Mouse (Mus musculus): ENCODE measurements around the gene Cd247. TPM values are rescaled to one million over a fixed set of nuclear protein-coding genes. Genes with fewer than 3 reads are reported as not detected.
"Not testable (repeated sequence)": the region's sequence is repeated elsewhere in the genome, so short reads cannot be mapped to it uniquely, and the experiment has no call there.

The Cd247 gene
- total RNA-seq (2021) = not detected
- long read RNA-seq, experiment 1 = 0 reads
- long read RNA-seq, experiment 2 = 0 reads

GRCm38 (mm10) chr1:165788511-165788910 lies at the start of gene Cd247:
Cd247 (plus strand) TSS chr1:165788681.
- Histone ChIP-seq H3K27ac (no peak within 1 kb of the TSS), H3K4me3 (no peak within 1 kb of the TSS)
- no peak for DNase-seq (ENCODE audit: extremely low spot score in 1 of 2, low spot score in 2 of 2)
- TF ChIP-seq CTCF (IDR thresholded peaks at IDR 0.05) = no peak
- intact Hi-C loops (cut with DNase I) = no loop called here

GRCm38 (mm10) chr1:165738985-165739384 lies 49.5 kb upstream of the Cd247 start:
- no peak for TF ChIP-seq CTCF (IDR thresholded peaks at IDR 0.05)
- Histone ChIP-seq H3K27ac (no peak overlapping the region), H3K4me3 (no peak overlapping the region)
- intact Hi-C loops (cut with DNase I) = loop anchor here (1.0 kb wide), 1 partner anchor 14 kb away; no protein-coding TSS in a partner anchor
- no peak for DNase-seq (ENCODE audit: extremely low spot score in 1 of 2, low spot score in 2 of 2)

GRCm38 (mm10) chr1:165741989-165742388 lies 46.5 kb upstream of the Cd247 start:
- Histone ChIP-seq H3K4me3 (no peak overlapping the region), H3K27ac (no peak overlapping the region)
- DNase-seq (ENCODE audit: extremely low spot score in 1 of 2, low spot score in 2 of 2) = no peak
- intact Hi-C loops (cut with DNase I) = no loop called here
- TF ChIP-seq CTCF (IDR thresholded peaks at IDR 0.05) = no peak

GRCm38 (mm10) chr1:165748053-165748452 lies 40.4 kb upstream of the Cd247 start:
- no peak overlapping the region for H3K27ac ChIP-seq
- TF ChIP-seq CTCF (IDR thresholded peaks at IDR 0.05) = no peak
- no peak for DNase-seq (ENCODE audit: extremely low spot score in 1 of 2, low spot score in 2 of 2)
- intact Hi-C loops (cut with DNase I) = no loop called here
- no peak overlapping the region for H3K4me3 ChIP-seq

- H3K27ac ChIP-seq = no peak overlapping the region
- intact Hi-C loops (cut with DNase I) = no loop called here
- TF ChIP-seq CTCF (IDR thresholded peaks at IDR 0.05) = no peak
Measured at GRCm38 (mm10) chr1:165751142-165751541, 37.3 kb upstream of the Cd247 start.

GRCm38 (mm10) chr1:165751838-165752237 lies 36.6 kb upstream of the Cd247 start:
- intact Hi-C loops (cut with DNase I) = no loop called here
- TF ChIP-seq CTCF (IDR thresholded peaks at IDR 0.05) = no peak

More at GRCm38 (mm10) chr1:165751142-165751541, 37.3 kb upstream of the Cd247 start:
- no peak overlapping the region for H3K4me3 ChIP-seq
- no peak for DNase-seq (ENCODE audit: extremely low spot score in 1 of 2, low spot score in 2 of 2)

GRCm38 (mm10) chr1:165754205-165754604 lies 34.3 kb upstream of the Cd247 start:
- no peak for DNase-seq (ENCODE audit: extremely low spot score in 1 of 2, low spot score in 2 of 2)
- no peak overlapping the region for H3K27ac ChIP-seq
- intact Hi-C loops (cut with DNase I) = loop anchor here (1.0 kb wide), 1 partner anchor 197 kb away; no protein-coding TSS in a partner anchor
- TF ChIP-seq CTCF (IDR thresholded peaks at IDR 0.05) = no peak
- H3K4me3 ChIP-seq = no peak overlapping the region

More at GRCm38 (mm10) chr1:165751838-165752237, 36.6 kb upstream of the Cd247 start:
- Histone ChIP-seq H3K27ac (no peak overlapping the region), H3K4me3 (no peak overlapping the region)
- DNase-seq (ENCODE audit: extremely low spot score in 1 of 2, low spot score in 2 of 2) = no peak

GRCm38 (mm10) chr1:165755194-165755593 lies 33.3 kb upstream of the Cd247 start:
- H3K27ac ChIP-seq = no peak overlapping the region
- TF ChIP-seq CTCF (IDR thresholded peaks at IDR 0.05) = no peak
- intact Hi-C loops (cut with DNase I) = no loop called here

GRCm38 (mm10) chr1:165761522-165762305 lies 26.8 kb upstream of the Cd247 start:
- intact Hi-C loops (cut with DNase I) = no loop called here
- no peak; the same call in 1 of the 2 replicates for TF ChIP-seq CTCF (IDR thresholded peaks at IDR 0.05)

More at GRCm38 (mm10) chr1:165755194-165755593, 33.3 kb upstream of the Cd247 start:
- DNase-seq (ENCODE audit: extremely low spot score in 1 of 2, low spot score in 2 of 2) = no peak
- no peak overlapping the region for H3K4me3 ChIP-seq

GRCm38 (mm10) chr1:165762498-165762897 lies 26.0 kb upstream of the Cd247 start:
- H3K4me3 ChIP-seq; H3K27ac ChIP-seq; intact Hi-C loops (cut with DNase I); DNase-seq (ENCODE audit: extremely low spot score in 1 of 2, low spot score in 2 of 2): not testable (repeated sequence)

More at GRCm38 (mm10) chr1:165761522-165762305, 26.8 kb upstream of the Cd247 start:
- no peak overlapping the region for H3K4me3 ChIP-seq
- no peak for DNase-seq (ENCODE audit: extremely low spot score in 1 of 2, low spot score in 2 of 2)
- no peak overlapping the region for H3K27ac ChIP-seq

- peak overlapping the region; percentile 95 for H3K4me3 ChIP-seq
Measured at GRCm38 (mm10) chr1:165762914-165763634, 25.4 kb upstream of the Cd247 start.

More at GRCm38 (mm10) chr1:165762914-165763634, 25.4 kb upstream of the Cd247 start:
- TF ChIP-seq CTCF (IDR thresholded peaks at IDR 0.05) = no peak
- H3K27ac ChIP-seq = no peak overlapping the region
- intact Hi-C loops (cut with DNase I) = no loop called here
- no peak for DNase-seq (ENCODE audit: extremely low spot score in 1 of 2, low spot score in 2 of 2)

Measured in left cerebral cortex, adult 2 months (tissue).